Mouse (Mus musculus) thymus, postnatal 4 days (tissue): ENCODE data around the gene Usp9x.

ENCODE experiments used
- DNase-seq: peaks from one replicate; pipeline ENCODE4 v3.0.0; 2021

The Usp9x gene

GRCm38 (mm10) chrX:13085621-13086020, 14.3 kb downstream of the Usp9x start:
- DNase-seq: peak; percentile 20

DNA sequence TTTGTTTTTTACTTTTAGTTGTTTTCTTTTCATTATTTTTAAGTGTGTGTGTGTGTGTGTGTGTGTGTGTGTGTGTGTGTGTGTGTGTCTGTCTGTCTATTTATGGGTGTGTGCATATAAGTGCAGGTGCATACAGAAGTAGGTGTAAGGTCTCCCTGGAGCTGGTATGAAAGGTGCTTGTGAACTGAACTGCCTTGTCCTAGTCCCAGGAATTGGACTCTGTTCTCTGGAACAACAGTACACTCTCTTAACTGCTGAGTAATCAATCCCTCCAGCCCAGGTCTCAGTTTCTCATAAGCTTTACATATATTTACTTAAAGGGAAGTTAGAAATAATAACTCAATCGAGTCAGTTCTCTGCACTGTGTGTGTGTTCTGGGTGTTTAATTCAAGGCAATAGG, 25.7 kb downstream of the Usp9x start:
- DNase-seq: no peak

- DNase-seq: peak; percentile 24
Observed at GRCm38 (mm10) chrX:13206514-13206913, 135.2 kb downstream of the Usp9x start.

DNA sequence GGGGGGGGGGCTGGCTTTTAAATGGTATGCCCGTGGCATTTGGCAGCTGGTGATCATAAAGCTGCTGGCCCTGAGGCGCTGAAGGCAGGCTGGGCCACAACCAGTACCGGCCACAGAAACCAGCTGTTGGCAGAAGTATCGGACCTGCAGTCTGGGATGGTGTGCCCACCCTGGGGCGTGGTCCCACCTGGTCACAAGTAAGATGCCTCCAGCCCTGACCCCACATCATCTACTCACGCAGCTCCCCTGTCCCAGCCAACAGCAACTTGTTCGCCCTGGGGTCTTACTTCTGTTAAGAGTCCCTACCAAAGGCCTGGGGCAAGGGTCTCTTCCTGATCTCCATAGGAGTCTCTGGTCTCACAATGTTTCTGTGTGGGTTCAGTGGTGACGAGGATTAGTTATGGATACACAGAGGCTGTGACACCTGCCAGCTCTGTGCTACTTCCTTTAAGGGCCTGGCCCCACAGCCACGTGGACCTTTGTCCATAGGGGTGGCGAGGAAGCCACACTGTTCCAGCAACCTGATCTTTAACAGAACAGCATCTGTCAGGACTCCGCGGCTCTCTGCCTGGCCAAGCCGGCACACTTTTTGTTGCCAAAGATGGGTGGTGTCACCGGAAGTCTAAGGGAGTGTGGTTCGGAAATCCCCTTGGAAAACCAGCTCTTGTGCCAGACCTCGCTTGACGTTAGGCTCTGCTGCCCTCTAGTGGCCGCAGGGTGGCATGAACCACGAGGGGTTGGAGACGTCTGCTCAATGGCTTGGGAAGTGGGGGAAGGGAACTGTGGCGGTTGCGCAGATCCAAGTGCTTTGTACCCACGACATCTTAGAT, 136.4 kb downstream of the Usp9x start:
- DNase-seq: peak; percentile 88

GRCm38 (mm10) chrX:13208404-13208803, 137.1 kb downstream of the Usp9x start:
- no peak for DNase-seq

DNA sequence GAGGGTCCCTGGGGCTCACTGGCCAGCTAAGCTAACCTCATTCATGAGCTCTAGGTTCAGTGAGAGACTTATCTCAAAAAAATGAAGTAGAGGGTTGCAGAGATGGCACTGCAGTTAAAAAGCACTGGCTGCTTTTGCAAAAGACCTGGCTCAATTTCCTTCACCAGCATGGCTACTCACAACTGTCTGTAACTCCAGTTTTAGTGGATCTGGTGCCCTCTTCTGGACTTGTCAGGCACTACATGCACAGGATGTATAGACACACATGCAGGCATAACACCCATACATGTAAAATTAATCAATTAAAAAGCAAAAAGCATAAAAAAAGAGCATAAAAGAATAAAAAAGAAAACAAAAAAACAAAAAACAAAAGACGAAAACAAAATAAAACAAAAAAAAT, 143.0 kb downstream of the Usp9x start:
- DNase-seq: peak; percentile 74
